Mouse (Mus musculus) frontal cortex, postnatal 25 days (tissue): ENCODE results near the gene Xlr3b.
"Not testable (repeated sequence)": the region's sequence is repeated elsewhere in the genome, so short reads cannot be mapped to it uniquely, and the experiment has no call there.

Experiments
- DNase-seq, 2 experiments: peaks; one replicate each; pipeline ENCODE4 v3.0.0; 2022; ENCODE audit warnings: low spot score in 2 of 2

Xlr3b gene

DNA sequence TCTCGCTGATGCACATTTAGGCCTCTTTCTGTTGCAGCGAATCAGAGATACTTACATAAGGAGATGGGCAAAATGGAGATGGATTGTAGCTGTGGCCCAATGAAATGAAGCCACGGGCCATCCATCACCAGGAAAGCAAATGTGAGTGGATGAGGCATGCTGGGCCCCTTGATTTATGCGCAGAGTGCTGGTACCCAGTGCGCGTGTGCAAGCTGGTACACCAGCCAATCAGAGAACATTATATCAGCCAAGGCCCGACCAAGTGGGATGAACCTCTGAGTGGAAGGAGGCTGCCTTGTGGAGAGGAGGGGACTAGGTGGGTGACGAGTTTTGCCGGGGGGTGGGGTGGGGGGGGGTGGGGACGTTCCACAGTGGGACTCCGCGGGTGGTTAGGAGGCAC is at the start of gene Xlr3b:
Xlr3b (plus strand) TSS at position 274 of the 400 bp plus-strand sequence.
- DNase-seq = not testable (repeated sequence)

GRCm38 (mm10) chrX:73143218-73143618 is 48.8 kb upstream of the Xlr3b start:
- DNase-seq = not testable (repeated sequence)

DNA sequence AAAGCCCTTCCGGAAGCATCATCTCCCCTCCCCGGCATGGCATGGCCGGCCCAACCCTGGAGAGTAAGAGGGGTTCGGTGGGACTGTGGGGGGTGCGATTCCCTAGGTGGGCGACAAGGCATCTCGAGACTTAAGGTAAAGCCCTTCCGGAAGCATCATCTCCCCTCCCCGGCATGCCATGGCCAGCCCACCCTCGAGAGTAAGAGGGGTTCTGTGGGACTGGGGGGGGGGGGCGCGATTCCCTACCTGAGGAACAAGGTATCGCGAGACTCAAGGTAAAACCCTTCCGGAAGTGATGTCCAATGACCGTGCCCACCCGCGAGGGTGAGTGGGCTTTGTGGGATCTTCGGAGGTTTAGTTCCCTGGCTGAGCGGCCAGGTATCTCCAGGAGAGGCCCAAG is 43.5 kb upstream of the Xlr3b start, which contains the start of gene Xlr5b:
Xlr5b (plus strand) TSS at position 301 of the 400 bp plus-strand sequence.
- DNase-seq = not testable (repeated sequence)

DNA sequence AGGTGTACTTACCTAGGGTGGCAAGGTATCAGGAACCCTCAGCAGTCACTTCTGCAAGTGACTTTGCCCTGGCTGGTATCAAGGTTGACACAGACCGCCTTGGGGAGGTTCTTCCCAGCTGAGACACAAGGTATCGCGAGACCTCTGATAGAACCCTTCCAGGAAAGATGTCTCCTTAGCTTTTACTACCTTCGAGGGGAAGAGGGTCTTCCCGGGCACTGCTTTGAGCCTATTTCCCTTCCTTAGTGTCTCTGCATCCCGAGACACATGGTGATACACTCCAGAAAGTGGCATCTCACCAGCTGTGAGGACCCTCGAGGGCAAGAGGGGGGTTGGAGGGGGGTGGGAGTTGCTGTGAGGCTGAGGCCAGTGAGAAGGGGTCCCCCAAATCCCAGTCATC is 42.7 kb upstream of the Xlr3b start, which contains the start of gene DXBay18:
DXBay18 (minus strand) TSS at position 101 of the 400 bp plus-strand sequence.
- not testable (repeated sequence) for DNase-seq

DNA sequence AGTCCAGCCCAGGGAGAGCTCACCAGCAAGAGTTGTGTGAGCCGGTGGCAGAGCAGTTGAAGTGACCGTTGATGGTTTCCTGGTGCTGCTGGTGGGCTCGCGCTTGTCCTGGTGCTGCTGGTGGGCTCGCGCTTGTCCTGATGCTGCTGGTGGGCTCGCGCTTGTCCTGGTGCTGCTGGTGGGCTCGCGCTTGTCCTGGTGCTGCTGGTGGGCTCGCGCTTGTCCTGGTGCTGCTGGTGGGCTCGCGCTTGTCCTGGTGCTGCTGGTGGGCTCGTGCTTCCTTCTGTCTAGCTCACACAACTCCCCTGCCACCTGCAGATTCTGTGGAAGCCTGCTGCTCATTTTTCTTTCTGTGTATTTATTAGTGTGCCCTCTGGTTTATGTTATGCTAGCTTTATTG is 15.1 kb upstream of the Xlr3b start, which contains the start of gene Spin2d:
Spin2d (minus strand) TSS at position 101 of the 400 bp plus-strand sequence.
- DNase-seq = not testable (repeated sequence)

DNA sequence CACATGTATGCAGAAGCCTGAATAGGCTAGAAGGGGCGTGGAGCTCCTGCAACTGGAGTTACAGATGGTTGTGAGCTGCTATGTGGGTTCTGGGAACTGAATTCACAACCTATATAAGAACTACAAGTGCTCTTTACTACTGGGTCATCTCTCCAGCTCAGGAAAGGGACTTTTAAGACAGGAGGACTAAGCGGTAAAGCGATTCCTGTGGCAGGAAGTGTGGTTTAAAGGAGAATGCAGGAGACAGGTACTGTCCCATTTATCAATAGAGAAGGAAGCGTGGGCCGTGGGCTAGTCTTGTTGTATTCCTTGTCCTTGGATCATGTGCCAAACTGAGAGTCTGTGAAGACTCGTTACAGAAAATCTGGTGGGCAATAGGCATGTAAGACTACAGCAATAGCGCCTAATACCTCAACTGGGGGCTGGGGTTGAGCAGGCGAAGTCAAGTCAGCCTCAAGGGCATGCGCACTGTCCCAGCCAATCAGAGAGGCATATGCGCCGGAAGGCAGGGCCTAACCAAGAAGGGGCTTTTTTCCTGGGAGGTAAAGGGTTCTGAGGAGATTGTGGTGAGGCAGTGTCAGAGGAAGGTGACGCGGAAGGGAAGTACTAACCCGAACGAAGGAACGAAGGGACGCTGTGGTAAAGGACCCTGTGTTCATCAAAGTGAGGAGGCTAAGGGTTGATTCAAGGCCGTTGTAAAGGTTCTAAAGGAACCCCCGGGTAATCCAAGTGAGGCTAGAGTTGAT is 22.0 kb downstream of the Xlr3b start, which contains the start of gene Xlr4b:
Xlr4b (plus strand) TSS at position 515 of the 746 bp plus-strand sequence.
- not testable (repeated sequence) for DNase-seq

GRCm38 (mm10) chrX:73225365-73225764 is 33.4 kb downstream of the Xlr3b start:
- DNase-seq = no peak

DNA sequence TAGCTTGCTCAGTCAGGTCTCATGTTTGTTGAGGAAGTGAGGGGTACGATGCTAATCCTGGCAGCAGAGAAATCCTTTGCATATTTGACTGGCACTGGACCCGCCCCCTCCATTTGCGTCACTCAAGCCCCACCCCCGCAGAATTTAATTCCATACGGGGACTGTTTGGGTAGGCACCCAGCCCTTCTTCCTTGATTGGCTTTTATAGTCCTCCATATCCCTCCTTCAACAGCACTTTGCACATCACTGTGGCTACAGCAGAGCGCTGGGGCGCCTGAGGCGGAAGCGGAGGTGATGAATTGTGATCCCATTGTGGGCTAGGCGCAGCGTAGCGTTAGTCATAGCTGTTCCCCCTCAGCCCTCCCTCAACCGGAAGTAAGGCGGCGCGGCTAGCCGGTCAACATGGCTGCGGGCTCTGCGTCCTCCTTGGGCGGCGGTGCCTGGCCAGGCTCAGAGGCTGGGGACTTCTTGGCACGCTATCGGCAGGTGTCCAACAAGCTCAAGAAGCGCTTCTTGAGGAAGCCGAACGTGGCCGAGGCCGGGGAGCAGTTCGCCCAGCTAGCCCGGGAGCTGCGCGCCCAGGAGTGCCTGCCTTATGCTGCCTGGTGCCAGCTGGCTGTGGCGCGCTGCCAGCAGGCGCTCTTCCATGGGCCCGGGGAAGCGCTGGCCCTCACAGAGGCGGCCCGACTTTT is 36.1 kb downstream of the Xlr3b start, which contains the start of gene F8a:
F8a (plus strand) TSS at position 378 of the 692 bp plus-strand sequence.
- peak; percentile 48 to 54 for DNase-seq

DNA sequence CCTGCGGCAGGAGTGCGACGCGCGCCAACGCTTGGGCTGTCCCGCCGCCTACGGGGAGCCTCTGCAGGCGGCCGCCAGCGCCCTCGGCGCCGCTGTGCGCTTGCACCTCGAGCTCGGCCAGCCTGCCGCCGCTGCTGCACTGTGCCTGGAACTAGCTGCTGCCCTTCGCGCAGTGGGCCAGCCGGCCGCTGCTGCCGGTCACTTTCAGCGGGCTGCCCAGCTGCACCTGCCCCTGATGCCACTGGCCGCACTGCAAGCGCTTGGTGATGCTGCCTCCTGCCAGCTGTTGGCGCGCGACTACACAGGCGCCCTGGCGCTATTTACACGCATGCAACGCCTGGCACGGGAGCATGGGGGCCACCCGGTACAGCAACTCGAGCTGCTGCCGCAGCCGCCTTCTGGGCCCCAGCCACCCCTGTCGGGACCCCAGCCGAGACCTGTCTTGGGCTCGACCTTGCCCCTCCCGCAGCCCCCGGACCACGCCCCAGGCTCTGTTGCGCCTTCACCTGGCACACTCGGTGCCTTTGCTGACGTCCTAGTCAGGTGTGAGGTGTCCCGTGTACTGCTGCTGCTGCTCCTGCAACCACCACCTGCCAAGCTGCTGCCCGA is 36.7 kb downstream of the Xlr3b start:
- peak; percentile 16 to 25 for DNase-seq

DNA sequence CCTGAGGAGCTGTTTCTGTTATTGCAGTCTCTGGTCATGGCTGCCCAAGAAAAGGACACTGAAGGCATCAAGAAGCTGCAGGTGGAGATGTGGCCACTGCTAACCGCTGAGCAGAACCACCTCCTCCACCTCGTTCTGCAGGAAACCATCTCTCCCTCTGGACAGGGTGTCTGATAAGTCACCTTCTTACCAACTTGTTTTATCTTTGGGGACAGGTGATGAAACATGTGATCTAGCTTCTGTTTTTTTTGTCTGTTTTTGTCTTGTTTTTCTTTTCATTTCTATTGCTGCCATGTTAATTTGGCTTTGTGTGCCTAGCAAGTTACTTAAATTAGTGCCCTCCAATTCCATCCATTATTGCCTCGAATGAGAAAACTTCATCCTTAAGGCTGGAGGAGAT is 37.3 kb downstream of the Xlr3b start:
- no peak for DNase-seq

DNA sequence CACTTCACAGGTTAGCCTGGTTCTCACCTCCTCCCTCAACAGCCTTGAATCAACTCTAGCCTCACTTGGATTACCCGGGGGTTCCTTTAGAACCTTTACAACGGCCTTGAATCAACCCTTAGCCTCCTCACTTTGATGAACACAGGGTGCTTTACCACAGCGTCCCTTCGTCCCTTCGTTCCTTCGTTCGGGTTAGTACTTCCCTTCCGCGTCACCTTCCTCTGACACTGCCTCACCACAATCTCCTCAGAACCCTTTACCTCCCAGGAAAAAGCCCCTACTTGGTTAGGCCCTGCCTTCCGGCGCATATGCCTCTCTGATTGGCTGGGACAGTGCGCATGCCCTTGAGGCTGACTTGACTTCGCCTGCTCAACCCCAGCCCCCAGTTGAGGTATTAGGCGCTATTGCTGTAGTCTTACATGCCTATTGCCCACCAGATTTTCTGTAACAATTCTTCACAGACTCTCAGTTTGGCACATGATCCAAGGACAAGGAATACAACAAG is 50.9 kb downstream of the Xlr3b start, which contains the start of gene Xlr4c:
Xlr4c (minus strand) TSS at position 310 of the 505 bp plus-strand sequence.
- DNase-seq = not testable (repeated sequence)
